Mouse (Mus musculus) adrenal gland, postnatal 36 days (tissue): ENCODE measurements at regions not wholly inside any gene's neighbourhood (a gene's known extent, or its start where the extent isn't known, plus 50 kb on each side); places are given as distances from the start of the nearest gene placed in this dataset.

ENCODE experiments used
- DNase-seq, 2 experiments: peaks; one replicate each; pipeline ENCODE4 v3.0.0; 2021; ENCODE audit warnings: mixed read lengths in 1 of 2

DNA sequence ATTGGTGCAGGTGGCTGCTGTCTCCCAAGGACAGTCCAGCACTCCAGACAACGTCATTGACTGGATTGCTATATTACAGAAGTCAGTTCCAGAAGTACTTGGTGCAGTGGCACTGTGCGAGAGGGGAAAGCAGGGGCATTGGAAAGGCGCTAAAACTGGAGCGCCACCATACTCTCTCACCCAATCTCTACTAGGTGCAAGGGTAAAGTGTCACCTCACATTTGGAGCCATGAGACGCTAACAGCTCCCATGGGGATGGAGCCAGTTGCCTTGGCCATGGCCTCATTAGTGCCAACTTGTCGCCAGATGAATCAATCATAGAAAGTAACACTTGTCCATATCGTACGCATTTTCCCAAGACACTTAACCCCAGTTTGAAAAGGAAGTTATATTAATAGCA lies 1617.2 kb upstream of the Gulo start:
- peak in 1 of 2 experiments; percentile 23 for DNase-seq

DNA sequence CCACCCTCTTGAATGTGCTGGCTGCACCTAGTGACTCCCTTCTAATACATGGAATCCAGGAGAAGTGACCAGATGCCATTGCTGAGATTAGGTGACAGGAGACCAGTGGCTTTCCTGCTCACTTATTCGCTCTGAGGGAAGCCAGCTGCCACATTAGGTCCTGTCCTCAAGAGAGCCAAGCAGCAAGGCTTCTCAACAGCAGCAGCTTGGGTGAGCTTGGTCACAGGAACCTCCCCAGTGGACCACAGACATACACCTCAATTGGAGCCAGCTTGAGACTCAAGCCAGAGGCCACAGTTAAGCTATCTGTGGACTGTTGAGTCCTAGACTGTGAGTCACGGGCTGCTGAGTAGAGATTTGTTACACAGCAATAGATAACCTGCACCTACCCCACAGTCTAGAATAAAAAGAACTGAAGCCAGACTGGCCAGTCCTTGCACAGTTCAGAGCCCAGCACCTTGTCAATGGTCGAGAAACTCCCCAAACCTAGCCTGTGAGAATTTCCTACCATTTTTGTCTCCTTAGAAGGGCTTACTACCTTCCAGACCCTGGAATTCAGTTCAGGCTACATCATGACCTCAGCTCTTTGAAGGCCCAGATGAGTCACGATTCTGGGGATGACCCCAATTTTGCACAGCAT lies 1615.0 kb upstream of the Gulo start:
- peak in 1 of 2 experiments; percentile 28 for DNase-seq

DNA sequence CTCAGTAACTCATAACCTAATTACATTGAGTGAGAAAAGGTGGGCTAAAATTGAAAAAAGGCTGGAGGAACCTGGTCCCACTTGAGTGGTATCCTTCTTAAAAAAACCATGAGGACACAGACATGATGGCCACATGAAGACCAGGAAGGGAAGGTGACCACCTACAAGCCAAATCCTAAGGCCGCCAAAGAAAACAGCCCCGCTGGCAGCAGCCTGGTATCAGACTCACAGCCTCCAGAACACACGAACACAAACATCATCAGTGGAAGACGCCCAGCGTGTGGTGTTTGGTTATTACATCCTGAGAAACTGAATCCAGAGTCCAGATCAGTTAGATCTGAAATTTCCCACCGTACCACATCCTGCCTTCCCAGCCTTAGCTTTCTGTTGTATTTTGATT lies 1613.9 kb upstream of the Gulo start:
- DNase-seq, result no peak

DNA sequence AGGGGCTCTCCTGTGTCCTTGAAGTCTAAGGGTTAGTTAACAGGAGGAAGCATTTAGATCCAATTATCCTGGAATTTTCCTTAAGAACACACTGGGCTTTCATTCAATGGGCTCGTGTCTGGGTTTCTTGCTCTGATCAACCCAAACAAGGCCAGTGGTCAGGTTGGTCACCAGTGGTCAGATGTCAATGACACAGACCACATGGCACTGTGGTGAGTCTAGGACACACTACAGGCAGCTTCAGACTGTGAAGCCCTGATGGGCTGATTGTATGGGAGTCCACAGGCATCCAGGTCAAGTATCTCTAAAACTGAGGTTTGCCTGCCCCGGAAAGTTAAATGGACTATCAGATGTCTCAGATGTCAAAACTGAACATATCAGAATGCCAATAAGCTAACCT lies 1612.5 kb upstream of the Gulo start:
- no peak for DNase-seq

DNA sequence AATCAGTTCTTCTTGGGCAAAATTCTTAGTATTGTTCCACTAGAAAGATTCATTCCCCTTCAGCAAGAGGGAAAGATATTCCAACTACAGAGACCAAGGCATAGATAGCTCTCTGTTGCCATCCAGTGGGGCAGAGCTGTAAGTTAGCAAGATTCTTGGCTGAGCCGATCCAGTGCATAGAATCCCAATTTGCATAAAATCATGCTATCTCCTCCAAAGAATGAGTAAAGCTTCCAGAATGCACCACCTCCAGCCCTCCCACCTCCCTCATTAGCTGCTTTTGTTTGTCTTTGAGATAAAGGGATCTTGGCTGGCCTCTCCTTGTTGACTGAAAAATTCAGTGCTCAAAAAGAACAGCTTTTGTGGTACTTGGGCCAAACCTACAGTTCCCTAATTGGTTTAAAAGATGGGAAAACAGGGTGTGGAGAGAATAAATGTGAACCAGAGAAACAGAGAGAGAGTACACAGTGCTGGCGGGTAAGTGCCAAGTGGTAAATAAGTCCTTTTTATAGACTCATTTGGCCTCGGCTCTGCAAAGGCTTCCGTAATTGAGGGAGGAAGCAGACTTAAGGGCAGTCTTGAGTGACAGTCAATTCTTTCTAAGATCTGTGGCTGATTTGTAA lies 1612.0 kb upstream of the Gulo start:
- DNase-seq, result peak; percentile 48 to 63

DNA sequence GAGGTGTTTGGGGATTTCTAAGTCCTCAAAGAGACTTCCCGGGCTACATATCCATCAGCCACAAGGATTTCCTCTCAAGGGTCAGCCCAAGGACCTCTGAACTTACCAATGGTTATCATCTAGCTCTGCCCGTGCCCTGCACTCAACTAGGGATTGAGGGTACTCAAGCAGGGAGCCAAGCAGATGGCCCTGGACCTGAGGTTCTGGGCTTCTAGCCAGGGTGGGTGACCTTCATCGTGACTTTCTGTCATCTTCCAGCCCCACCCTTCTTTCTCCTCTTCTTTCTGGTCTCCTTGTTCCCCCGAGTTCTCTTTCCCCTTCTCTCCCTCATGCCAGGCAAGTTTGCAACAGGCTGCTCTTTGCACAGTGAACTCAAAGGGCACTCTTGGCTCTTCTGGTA lies 1610.6 kb upstream of the Gulo start:
- DNase-seq, result peak; percentile 46 to 55

DNA sequence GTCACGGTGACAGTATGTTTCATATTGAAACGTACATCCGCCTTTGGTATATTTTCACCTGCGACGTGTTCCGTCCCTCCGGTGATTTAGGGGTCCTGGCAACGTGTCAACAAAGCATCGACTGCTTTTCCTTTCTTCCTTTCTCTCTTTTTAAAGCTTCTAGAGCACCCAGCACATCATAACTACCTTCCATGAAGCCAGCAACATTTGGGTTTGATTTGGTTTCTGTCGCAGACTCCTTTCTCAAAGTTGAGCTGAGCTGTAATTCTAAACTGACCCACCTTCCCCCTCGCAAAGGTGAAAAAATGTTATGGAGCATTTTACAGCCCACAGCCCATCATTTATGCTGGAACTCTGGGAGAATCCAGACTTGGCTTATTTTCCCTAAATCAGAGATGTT lies 1605.4 kb upstream of the Gulo start:
- no peak for DNase-seq

DNA sequence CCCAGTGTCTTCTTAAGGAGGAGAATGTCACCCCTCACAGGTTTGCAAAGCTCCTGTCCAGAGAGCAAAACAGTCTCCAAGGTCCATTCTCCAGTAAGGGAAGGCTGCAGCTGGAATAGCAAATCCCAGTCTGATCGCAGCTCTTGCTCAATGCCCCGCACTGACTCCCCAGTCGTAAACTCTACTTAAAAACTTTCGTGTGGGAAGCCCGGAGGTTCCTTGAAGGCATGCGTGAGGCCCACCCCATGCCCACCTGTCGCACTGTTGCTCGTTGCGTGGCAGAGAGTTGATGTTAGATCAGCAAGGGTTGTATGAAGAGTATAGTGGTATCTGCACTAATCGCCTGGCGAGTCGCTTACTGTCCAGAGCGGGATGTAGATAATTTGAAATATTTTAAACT lies 1604.7 kb upstream of the Gulo start:
- DNase-seq, result no peak

DNA sequence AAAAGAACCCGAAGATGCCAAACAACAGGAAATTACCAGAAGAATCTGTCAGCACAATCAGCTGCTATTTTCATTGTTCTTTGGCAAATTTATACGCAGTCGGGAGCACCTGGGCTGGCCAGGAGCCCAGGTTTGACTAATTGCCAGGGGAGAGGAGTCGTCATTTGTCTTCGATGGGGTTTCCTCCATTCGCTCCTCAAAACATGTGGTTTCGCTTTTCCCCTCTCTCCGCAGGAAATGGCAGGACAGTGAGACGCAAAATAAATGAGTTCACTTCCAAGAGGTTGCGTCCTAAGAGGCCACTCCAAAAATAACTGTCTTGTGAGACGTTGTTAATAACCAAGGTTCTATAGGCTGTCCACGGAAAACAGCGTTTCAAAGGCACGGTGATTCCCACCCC lies 1604.2 kb upstream of the Gulo start:
- DNase-seq, result peak; percentile 22 to 45

DNA sequence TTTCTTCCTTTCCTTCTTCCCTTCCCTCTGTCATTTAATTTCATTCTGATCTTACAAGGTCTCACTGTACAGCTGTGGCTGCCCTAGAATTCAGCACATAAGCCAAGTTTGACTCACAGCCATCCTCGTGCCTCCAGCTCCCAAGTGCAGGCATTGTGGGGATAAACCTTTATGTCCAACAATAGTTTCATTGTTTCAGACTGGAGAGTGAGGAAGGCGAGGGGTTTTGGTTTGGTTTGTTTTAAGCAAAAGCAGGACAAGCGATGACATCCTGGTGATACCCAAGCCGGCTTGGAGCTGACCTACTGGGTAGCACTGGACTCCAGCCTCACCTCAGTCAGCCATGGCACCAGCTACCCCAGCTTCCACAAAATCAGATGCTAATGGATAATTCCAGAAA lies 1603.5 kb upstream of the Gulo start:
- DNase-seq, result no peak

DNA sequence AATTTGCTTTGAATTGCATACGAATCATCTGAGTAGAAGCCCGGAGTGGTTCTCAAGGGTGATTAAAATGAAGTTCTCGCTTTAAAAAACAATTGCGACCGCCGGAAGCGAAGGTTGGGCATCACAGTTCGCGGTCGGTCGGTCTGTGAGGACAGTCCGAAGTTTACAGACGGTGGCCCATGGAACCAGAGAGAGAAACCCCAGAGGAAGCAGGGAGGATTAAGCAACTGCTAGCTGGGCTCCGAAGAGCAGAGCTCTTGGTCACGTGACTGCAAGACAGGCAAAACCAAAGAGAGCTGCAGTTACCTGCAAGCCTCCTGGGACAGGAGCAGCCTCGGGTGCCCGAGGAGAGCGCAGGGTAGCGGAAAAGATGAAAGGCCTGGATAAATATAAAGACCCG lies 1599.3 kb upstream of the Gulo start:
- peak in 1 of 2 experiments; percentile 21 for DNase-seq

DNA sequence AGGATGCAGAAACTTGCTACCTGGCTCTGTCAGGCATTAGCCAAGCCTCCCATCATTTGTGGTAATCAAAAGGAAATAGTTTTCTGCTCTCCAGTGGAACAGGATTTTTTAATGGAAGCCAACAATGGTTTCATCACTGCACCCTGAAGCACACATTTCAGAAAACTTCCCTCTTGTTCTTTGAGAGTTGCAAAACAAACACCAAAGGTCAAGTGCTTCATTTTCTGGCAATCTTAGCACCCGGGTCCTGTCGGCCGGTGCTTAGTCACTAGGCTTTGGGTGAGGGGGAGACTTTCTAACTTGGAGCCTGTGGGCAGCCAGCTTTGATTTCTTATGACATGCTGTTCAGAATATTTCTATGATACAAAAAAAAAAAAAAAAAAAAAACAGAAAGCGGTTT lies 1594.0 kb upstream of the Gulo start:
- peak in 1 of 2 experiments; percentile 22 for DNase-seq

DNA sequence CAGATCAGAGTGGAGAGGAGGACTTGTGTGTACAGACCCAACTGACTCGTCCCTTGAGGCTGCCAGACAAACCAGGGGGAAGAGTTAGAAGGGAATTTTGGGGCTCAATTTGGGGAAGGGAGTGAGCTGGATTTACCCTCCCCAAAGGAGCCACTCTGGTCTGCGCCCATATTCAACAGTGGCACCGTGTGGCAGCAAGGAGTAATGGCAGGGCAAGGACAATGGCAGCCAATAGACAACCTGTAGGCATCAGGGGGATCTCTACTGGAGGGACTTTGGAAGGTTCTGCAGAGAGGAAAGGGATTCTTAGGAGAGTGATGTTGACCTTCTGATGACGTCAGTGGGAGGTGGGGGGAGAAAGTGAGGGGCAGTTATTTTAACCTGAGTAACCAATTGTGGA lies 1590.7 kb upstream of the Gulo start:
- peak; percentile 36 to 41 for DNase-seq

DNA sequence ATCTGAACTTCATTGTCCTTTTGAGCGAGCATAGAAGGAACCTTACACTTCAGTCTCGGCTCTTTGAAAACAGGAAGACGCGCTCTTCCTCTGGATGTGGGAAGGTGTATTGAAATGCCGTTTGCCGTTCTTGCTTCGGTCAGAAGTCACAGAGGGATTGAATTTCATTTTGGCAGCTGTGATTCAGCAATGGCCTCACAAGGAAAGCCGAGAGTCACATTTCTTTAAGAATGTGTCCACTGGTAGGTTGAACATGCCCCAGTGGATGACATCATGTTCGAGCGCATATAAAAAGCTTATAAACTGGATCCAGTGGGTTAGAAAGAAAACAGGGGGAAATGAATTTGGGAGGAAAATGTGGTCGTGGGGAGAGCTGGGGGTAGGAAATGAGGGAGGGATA lies 1579.6 kb upstream of the Gulo start:
- no peak for DNase-seq

DNA sequence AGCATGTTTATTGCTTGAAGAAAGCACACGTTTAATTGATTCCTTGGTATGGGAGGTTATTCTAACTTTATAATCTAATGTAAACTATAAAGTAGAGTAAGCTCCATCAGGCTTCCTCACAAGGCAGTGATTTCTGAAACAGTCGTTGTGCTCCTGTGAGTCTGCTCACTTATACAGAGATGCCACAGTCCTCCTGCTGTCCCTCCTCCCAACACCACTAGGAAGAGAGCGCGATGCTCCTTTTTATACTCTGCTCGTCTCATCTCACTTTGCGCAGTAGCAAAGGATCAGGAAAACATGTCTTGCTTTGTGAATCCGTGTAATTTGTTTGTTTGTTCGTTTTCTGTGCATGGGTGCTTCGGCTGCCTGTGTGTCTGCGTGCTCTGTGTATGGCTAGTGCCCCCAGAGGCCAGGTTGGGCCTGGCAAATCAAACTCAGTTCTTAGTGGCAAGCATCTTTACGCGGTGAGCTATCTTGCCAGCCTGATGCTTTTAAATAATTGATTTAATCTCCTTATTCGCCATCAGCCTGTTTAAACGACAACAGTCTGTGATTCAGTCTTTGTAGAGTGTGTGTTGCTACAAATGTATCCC lies 1575.5 kb upstream of the Gulo start:
- no peak for DNase-seq

DNA sequence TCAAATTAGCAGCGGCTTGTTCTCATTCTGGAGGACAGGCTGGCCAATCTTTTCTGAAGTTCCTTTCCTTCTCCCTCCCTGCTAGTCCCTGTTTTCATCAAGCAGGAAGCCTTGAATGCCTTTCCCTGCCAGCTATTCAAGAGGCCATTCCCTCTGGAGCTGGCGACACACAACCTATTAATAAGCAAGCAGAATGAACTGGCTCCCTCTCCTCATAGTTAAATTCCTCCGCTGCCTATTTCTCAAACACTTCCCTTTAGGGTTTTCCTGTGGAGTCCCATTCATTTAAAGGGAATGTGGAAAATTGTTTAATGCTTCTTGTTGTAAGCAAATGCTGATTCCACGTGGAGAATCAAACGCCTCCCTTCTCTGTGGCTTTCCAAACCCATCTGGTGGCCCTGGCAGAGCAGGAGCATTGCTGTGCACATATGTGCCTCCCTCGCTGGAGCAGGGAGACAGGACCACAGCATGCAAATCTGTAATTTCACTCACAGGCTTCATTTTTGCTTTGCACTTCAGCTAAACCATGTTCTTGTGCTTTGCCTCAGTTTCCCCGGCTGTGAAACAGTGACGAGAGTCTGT lies 1573.3 kb upstream of the Gulo start:
- DNase-seq, result no peak

DNA sequence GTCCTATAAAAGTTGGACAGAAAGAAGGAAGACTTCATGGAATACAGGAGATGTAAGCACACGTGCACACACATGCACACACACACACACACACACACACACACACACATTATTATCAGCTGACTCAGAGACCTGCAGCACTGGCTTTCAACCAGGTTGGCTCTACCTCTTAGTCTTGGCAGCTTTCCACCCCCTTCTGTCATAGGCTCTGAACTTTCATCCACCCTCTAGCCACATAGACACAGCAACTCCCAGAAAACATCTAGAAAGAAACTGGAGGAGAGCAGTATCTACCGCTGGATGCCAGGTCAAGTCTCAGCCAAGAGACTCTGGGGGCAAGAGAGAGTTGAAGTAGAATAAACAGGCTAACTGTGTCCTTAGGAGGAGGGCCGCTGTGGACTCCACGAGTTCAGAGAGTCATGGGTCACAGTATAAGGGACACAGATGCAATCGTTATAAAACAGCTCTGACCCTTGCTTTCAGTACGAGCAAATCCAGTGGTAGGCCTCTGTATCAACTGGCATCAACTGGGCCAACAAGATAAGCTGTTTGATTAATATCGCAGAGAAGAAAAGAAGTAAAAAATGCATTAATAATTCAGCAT lies 1565.4 kb upstream of the Gulo start:
- peak in 1 of 2 experiments; percentile 21 for DNase-seq

DNA sequence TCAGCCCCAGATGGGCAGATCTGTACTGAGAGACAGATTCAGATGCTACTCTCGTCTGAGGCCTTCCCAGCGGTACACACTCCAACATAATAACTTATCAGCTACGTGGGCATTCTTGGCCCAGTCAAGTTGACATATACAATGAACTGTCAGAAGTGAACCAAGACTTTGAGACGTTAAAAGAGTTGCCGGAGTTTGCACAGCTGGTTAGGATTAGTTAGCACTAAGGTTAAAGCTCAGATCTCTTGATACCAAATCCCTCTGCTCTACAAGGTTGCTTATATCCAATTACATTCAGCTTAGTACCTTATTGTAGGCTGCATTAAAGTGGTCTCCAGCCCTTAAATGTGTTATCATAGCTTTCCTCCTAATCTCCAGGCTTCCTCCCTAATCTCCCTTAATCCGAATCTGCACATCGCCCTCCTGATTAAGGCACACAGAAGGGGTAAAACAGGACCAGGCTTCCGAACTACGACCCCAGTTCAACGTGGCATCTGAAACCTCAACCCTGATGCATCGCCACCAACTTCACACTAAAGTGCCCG lies 1564.5 kb upstream of the Gulo start:
- DNase-seq, result no peak

DNA sequence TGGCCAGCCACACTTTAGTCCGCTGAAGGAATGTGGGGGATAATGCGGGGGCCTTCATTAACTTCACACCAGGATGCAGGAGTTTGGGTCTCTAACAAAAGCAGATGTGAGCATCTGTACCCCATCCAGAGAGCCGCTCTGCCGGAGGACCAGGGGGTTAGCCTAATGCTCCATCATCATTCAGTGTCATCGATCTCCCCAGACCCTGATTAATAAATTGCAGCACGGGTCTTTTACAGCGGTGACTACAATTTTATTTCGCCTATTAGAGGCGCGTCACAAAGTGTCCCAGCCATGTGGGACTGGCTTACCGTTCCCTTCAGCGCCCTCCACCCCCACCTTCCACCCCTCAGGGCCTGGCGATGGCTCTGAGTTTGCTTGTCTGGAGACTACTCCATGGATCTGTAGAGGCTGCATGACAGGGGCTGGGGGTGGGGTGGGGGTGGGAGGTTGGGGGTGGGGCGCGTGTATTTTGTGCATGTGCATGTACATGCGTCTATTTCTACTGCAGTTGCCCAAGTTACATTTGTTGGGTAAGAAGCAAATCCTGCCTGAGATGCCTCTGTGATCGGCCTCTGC lies 1560.8 kb upstream of the Gulo start:
- no peak for DNase-seq

DNA sequence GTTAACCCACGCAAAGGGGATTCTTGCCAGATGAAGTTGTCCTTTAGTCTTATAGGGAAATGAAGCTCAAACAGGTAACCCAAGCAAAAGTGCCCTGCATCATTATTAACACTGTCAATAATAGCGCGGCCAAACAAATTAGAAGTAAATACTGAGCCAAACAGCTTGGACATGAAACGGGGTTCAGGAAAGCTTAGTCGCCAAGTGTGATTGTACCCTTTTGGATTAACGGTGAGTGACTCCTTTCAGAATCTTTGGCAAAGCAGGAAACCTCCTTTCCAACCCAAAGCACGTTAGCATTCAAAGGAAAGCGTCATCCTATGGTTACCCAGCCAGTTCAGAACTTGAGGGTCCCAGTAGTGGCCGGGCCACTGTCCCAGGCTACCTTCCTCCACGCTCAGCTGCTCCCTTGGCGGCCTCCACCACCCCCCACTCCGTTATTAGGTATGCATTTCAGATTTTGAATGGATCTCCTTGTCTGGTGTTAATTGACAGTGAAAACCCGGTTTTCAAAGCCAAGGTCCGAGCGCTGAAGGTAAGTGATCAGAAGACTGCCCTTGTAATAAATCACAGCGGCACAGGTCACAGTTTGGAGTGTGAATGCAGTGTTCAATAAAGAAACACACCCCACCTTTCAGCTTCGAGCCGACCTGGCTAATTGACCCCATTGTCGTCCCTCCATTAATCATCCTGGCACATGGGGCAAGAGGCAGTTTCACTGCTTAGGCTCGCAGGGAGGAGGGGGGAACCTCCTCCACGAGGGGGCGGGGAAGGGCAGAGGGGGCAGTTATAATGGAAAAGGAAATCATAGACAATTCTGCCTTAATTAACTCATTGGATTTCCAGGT lies 1560.1 kb upstream of the Gulo start:
- no peak for DNase-seq

DNA sequence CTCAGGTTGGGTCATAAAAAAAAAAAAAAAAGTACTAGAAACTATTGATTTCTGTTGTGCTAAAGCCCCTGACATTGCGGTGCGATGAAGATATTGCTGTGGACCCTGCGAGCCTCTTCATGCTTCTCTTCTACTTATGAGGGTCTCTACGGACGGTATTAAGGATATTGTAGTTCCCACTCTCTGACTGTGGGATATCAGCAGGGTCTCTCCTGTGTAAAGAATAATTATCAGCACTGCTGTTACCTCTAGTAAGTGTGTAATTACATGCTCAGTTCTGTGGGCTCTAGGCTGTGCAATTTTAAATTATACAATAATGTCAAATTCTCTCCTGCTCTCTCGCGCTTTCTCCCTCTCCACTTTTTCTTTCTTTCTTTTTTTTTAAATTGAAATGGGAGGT lies 1545.9 kb upstream of the Gulo start:
- DNase-seq, result no peak
